Mouse (Mus musculus): ENCODE measurements at regions not wholly inside any gene's neighbourhood (a gene's known extent, or its start where the extent isn't known, plus 50 kb on each side); places are given as distances from the start of the nearest gene placed in this dataset.
"Not testable (repeated sequence)": the region's sequence is repeated elsewhere in the genome, so short reads cannot be mapped to it uniquely, and the experiment has no call there.

DNA sequence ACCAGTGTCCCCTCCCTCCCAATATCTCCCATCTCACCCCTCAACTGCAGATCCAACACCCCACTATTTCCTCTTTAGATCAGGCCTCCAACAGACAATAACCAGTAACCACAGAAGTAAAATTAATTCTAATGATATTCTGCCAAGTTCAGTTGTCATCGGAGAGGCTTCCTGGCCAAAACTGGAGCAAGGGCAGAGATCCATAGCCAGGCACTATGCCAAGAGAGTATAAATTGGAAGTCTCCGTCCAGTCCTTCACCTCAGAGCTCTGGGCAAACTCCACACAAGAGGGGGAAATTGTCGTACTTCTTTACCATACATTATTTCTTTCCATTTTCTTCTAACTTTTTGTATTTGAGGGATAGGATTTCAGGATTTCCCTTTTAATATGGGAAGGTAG is 1353.4 kb upstream of the Aga start:
- no peaks in the 10 kb centered on the region for H3K36me3 ChIP-seq (ENCODE audit: control insufficient read depth, insufficient read depth, low read length)
- H3K9ac ChIP-seq (ENCODE audit: low read length): no peak overlapping the region
- H3K4me1 ChIP-seq (replicated peaks; ENCODE audit: control insufficient read depth, insufficient read depth, low read length): no peaks in the 10 kb centered on the region
- no peaks in the 10 kb centered on the region for H3K27me3 ChIP-seq (ENCODE audit: control insufficient read depth, insufficient read depth, low read length)
- ATAC-seq (replicated peaks; ENCODE audit: low FRiP score) (no peak), DNase-seq (ENCODE audit: low spot score) (no peak)
- H3K9me3 ChIP-seq (ENCODE audit: control insufficient read depth, low read length): no peaks in the 10 kb centered on the region
- no peak overlapping the region for H3K4me2 ChIP-seq (ENCODE audit: low read depth, low read length, severe bottlenecking)
- H3K27ac ChIP-seq (ENCODE audit: low read depth, low read length): no peak overlapping the region
- H3K4me3 ChIP-seq (ENCODE audit: low read depth, low read length): no peak overlapping the region
- WGBS: 85% methylated on average over 3 of the region's 3 CpGs

DNA sequence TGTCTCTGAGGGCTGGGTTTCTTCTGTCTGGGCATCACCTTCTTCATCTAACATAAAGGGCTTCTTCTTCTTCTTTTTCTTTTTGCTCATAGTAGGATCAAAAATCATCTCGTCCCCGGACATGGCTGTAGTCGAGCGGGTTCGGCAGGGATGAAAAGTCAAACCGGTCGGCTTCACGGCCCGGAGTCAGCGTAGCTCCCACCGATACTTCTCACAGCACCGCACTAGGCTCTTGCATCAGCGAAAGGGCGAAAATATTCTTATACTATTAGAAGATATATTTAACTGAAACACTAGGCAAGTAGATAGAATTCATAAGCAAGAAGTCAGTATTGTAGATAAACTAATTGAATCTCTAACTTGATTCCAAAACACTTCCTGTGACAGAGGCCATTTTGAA is 1314.6 kb upstream of the Aga start:
- 95% methylated on average over 14 of the region's 14 CpGs for WGBS
- DNase-seq (ENCODE audit: low spot score); H3K27ac ChIP-seq (ENCODE audit: low read depth, low read length): not testable (repeated sequence)

DNA sequence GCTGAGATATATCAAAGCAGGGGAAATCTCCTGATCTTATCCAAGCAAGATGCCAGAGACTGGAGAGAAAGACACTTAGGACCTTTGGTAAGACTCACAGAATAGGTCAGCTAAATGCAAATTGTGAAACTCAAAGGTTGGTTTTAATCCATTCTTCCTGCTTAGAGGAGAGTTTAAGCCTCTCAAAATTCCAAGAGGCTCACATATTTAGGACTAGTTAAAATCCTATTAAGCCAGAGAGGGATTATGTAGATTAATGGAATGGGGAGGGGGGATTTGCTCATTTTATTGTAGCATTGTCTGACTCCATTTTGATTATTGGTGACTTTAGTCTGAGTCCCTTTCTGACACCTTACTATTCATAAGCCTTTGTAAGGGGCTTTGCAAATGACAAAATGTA is 1284.0 kb upstream of the Aga start:
- Histone ChIP-seq H3K27me3 (ENCODE audit: control insufficient read depth, insufficient read depth, low read length) (0 out of 2 replicates have a peak, but pooled peaks cover 2% of the 10 kb centered on the region), H3K4me1 (replicated peaks; ENCODE audit: control insufficient read depth, insufficient read depth, low read length) (no peaks in the 10 kb centered on the region), H3K9ac (ENCODE audit: low read length) (no peak overlapping the region), H3K4me3 (ENCODE audit: low read depth, low read length) (no peak overlapping the region), H3K4me2 (ENCODE audit: low read depth, low read length, severe bottlenecking) (no peak overlapping the region), H3K27ac (ENCODE audit: low read depth, low read length) (no peak overlapping the region), H3K9me3 (ENCODE audit: control insufficient read depth, low read length) (no peaks in the 10 kb centered on the region), H3K36me3 (ENCODE audit: control insufficient read depth, insufficient read depth, low read length) (no peaks in the 10 kb centered on the region)
- ATAC-seq (replicated peaks; ENCODE audit: low FRiP score) (no peak), DNase-seq (ENCODE audit: low spot score) (no peak)

More for the DNA sequence above, 1314.6 kb upstream of the Aga start:
- H3K4me3 ChIP-seq (ENCODE audit: low read depth, low read length); H3K4me2 ChIP-seq (ENCODE audit: low read depth, low read length, severe bottlenecking); H3K9me3 ChIP-seq (ENCODE audit: control insufficient read depth, low read length); H3K27me3 ChIP-seq (ENCODE audit: control insufficient read depth, insufficient read depth, low read length); H3K9ac ChIP-seq (ENCODE audit: low read length); ATAC-seq (replicated peaks; ENCODE audit: low FRiP score); H3K4me1 ChIP-seq (replicated peaks; ENCODE audit: control insufficient read depth, insufficient read depth, low read length); H3K36me3 ChIP-seq (ENCODE audit: control insufficient read depth, insufficient read depth, low read length): not testable (repeated sequence)

DNA sequence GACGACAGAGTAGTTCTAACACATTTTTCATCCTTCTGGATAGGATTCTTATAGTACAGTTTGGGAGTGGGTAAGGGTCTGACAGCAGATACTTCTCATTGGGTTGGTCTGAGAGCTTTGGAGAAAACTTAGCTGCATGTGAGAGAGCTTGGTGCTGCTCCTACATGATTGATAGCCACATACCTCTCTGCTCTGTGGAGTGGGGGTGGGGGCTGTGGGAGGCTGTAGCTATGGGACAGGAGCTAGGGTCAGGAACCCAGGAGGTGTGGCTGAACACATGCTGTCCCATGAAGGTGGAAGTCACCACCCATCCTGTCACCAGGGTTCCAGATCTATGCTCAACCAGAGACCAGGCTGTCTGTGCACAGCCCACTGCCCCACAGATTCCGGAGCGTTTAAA is 1255.5 kb upstream of the Aga start:
- H3K4me3 ChIP-seq (ENCODE audit: low read depth, low read length): no peak overlapping the region
- 88% methylated on average over 3 of the region's 3 CpGs for WGBS
- H3K4me1 ChIP-seq (replicated peaks; ENCODE audit: control insufficient read depth, insufficient read depth, low read length): no peaks in the 10 kb centered on the region
- DNase-seq (ENCODE audit: low spot score): no peak
- no peaks in the 10 kb centered on the region for H3K36me3 ChIP-seq (ENCODE audit: control insufficient read depth, insufficient read depth, low read length)
- no peaks in the 10 kb centered on the region for H3K27me3 ChIP-seq (ENCODE audit: control insufficient read depth, insufficient read depth, low read length)
- H3K27ac ChIP-seq (ENCODE audit: low read depth, low read length): no peak overlapping the region
- H3K9ac ChIP-seq (ENCODE audit: low read length): no peak overlapping the region
- 0 out of 2 replicates have a peak, but pooled peaks have one; percentile 27 for ATAC-seq (replicated peaks; ENCODE audit: low FRiP score)
- H3K9me3 ChIP-seq (ENCODE audit: control insufficient read depth, low read length): no peaks in the 10 kb centered on the region
- no peak overlapping the region for H3K4me2 ChIP-seq (ENCODE audit: low read depth, low read length, severe bottlenecking)

All from forebrain, embryonic 11.5 days (tissue).